Mouse (Mus musculus) left cerebral cortex, adult 9 months (tissue): ENCODE data around the gene Krtcap3.
A peak's percentile ranks its signal among the peaks of the same experiment; 100 is the strongest.
"Not testable (repeated sequence)": the region's sequence is repeated elsewhere in the genome, so short reads cannot be mapped to it uniquely, and the experiment has no call there.

Source experiments
- DNase-seq, 2 experiments: peaks; one replicate each; pipeline ENCODE4 v3.0.0; 2022; ENCODE audit warnings: low spot score in 2 of 2

The Krtcap3 gene

DNA sequence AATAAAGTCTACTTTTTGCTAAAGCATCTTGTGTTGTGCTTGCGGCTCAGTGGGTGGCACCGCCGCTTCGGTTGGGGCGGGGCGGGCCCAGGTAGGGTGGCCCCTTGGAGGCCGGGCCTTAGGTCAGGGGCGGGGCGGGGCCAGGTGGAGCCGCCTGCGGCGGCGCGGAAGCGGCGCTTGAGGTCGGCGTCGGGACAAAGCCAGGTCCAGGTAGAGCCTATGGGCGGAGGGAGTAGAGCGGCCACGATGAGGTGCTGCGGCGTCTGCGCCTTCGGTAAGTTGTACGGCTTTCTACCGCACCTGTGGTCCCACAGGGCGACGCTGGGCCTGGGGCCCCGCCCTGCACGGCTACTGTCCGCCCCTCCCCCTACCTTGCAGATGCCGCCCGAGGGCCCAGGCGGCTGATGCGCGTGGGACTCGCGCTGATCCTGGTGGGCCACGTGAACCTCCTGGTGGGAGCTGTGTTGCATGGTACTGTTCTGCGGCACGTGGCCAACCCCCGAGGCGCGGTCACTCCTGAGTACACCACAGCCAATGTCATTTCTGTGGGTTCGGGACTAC, at the start of gene Krtcap3:
TSS of gene Krtcap3 (plus strand) at position 151 of the 561 bp plus-strand sequence.
- DNase-seq, result no peak

DNA sequence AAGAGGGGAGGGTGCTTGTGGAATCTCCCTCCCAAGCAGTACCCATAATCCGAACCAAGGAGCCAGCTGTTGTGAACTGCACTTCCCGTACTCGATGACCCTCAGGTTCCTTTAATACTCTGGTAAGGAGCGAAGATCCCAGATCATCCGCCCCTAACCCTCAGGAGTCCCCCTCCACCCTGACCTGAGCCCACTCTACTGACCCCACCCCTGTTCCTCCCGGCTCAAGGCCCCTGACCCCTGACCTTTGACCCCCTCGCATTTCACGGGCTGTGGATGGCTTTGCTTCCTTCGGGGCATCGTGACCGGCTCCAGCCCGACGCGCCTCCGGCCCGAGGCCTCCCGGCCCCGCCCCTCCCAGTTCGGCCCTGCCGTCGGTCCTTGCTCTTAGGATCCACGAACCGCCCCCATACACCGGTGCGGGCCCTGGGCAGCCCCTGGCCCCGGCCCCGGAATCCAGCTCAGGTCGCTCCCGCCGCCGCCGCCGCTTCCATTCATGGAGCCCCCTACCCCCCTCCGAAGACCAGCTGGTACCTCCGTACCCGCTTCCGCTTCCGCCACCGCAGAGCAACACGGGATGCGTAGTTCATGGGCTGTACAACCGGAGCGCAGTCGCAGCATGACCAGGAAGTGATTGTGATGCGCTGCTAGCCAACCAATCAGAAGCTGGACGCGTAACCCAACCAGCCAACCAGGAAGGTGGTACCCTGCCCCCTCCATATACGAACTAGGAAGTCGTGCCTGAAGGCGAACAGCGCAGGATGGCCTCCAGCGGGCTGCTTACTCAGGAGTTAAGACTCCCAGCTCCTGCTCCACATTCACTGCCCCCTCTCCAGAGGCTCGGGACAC, 49.5 kb upstream of the Krtcap3 start, which contains the start of gene Zfp513:
TSS of gene Zfp513 (minus strand) at position 562 of the 849 bp plus-strand sequence.
- peak; percentile 98 for DNase-seq

DNA sequence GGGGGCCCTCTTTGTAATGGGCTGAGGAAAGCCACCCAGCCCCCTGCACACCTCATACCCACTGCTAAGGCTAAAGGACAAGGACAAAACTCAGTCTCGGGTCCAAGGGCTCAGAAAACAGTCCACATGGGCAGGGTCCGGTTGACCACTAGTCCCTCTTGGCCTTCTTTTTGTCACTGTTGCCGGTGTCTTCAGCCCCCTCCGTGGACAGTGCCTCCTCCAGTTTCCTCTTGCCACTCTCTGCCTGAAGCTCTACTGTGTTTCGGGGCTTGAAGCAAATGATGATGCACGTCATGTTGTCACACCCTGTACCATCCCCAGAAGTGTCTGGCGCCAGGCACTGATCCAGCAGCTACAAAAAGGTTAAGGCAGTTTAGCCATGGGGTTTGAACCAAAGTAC, 48.6 kb upstream of the Krtcap3 start:
- DNase-seq, result no peak

DNA sequence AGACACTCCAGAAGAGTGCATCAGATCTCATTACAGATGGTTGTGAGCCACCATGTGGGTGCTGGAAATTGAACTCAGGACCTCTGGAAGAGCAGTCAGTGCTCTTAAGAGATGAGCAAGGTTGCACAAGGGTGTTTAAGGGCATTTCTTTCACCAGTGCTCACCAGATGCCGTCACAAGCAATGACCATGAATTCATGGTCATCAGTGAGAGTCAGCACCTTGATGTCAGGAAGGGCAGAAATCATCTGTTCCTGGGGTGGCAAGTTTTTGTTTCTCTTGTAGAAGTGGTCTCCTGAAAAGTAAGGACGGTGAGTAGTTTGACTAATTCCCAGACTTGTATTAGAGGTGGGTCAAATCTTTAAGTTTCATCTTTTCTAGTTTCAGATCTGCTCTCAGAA, 47.6 kb upstream of the Krtcap3 start:
- DNase-seq, result no peak

DNA sequence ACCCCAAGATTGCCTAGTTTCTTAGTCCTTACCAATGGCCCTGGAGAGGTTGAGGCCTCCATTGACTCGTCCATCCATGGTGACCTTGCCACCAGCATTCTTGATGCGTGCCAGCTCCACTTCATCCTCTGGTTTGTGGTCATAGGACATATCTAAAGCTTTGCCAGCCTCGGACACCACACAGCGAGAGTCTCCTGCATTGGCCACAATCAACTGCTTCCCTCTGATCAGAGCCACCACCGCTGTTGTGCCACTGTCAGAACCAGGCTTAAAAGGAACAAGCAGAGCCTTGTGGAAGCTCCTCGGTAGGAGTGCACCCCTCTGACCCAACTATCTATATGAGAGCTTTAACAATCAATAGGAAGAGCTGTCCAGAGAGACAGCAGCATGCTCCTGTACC, 47.1 kb upstream of the Krtcap3 start:
- DNase-seq, result no peak

DNA sequence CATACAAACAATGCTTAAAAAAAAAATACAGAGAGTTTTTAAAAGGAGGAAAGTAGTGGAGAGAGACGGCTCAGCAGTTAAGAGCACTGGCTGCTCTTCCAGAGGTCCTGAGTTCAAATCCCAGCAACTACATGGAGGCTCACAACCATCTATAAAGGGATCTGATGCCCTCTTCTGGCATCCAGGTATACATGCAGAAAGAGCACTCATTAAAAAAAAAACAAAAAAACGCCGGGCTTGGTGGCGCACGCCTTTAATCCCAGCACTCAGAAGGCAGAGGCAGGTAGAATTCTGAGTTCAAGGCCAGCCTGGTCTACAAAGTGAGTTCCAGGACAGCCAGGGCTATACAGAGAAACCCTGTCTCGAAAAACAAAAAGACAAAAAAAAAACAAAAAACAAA, 34.9 kb upstream of the Krtcap3 start:
- not testable (repeated sequence) for DNase-seq

DNA sequence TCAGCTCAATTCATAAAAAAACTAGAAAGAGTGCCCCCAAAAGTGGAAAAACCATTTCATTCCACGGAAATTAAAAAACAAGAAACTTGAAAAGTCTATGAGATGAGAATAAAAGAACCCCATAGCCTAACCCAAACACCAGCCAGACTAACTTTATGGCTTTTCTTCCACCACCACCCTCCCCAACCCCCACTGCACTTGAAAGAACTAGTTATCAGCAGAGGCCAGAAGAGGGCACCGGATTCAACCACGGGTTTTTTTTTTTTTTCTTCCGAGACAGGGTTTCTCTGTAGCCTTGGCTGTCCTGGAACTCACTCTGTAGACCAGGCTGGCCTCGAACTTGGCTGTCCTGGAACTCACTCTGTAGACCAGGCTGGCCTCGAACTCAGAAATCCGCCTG, 33.2 kb upstream of the Krtcap3 start:
- no peak for DNase-seq

DNA sequence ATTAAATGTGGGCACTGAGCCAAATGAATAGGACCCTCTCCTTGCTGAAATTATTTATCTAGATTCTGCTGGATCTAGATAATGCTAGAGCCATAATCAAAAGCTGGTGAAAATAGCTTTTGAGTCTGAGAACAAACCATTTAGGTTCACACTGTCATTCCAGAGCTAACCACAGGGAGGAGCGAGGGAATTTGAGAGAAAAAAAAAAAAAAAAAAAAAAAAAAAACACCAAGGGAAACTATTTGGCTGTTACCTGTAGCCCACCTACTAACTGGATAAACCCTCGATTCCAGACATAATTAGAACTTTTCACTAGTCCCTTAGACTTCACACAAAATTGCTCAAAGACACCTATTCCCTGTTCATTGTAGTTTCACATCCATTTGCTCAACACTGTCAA, 32.4 kb upstream of the Krtcap3 start:
- no peak for DNase-seq

DNA sequence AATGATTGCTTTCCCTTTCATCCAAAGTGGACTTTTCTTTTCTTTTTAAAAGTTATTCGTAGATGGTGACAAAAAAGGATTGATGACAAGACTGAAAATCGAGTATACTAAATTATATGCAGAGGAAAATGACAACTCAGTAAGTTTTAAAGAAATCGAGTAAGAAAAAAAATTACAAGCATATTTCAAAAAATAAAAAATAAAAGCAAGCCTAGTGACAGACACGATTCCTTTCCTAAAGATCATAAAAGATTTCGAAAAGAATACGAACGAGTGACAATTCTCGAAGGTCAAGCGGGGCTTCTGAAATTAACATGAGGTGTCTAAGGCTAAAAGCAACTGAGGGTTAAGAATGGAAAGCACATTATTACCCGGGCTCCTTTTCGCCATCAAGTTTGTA, 32.0 kb upstream of the Krtcap3 start:
- no peak for DNase-seq

DNA sequence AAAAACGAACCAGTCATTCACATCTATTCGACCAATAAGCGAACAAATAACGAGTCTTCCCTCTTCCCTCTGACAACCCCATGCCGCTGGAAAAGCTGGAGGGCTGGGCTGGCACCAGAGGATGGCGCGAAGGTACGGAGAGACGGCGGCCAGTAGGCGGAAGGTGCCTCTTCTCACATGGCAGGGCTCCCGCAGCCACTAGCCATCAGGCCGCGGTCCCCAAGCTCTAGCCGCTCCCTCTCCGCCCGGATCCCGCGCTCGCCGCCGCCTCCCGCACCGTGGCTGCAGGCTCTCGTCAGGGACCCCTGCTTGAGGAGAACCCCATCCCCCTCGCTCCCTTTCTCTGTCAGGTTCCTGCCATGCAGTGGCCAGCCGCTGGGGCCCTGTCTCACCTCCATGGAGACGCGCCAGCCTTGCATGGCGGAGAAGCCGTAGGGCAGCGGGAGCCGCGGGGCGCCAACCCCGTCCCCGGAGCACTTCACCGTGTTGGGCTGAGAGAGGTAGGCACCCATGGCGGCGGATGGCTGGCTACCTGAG, 31.5 kb upstream of the Krtcap3 start:
- DNase-seq, result peak in 1 of 2 experiments; percentile 49

DNA sequence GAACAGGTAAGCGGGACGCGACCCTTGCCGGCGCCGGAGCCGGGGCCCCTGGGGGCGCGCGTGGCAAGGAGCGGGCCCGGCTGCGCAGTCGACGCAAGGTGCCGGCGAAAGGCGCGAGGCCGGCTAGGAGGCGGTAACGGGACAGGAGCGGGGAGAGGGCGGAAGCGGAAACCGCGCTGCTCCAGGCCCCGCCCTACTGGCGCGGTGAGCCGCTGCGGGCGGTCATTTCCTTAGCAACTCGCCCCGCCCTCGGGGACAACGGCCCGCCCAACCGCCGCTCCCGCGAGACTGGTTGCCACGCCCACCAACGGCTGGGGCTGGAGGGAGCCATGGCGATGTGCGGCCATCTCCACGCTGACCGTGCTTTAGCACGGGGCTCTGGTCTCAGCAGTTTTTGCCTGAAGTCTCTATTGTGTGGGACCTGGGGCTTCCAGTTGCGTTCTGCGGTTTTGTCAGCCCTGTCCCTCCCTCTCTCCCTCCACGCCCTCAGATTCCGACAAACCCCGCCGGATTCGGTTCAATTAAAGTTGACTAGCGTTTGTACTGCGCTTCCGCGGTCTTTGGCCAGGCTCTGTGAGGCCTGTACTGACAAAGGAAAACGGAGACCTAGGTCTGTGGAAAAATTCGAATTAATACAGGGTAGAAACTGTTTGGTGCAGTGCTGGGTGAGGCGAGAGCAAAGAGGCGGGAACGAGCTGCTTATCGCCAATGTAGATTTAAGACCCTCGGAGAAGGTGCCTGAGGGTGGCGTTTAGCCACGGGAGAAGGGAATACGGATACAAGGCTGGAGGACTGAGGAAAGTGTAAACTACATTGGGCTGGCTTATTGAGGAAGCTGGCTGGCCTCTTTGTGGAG, 30.8 kb upstream of the Krtcap3 start, which contains the start of gene Ppm1g:
TSS of gene Ppm1g (minus strand) at position 240 of the 856 bp plus-strand sequence.
- peak; percentile 81 to 95 for DNase-seq

DNA sequence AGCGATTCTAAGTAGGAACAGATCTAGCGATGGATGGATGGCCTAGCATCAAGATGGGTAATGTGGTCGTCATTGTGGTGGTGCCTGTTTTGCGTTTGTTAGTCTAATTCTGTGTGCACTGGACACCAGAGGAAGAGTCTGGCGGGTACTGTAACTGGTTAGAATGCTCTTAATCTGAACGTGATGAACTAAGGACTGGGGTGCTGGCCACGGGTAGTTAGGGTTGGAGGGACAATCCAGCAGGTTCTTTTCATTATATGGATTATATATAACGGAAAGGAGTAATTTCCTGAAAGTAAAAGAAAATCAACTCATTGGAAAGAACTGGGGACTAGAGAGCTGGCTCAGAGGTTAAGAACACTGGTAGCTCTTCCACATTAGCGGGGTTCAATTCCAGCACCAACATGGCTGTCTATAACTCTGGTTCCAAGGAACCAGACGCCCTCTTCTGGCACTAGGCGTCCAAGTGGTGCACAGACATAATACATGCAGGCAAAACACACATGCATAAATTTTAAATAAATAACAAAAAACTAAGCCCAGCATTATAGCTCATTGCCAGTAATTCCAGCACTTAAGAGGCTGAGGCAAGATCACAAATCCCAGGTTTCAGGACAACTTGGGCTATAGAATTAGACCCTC, 30.1 kb upstream of the Krtcap3 start:
- no peak for DNase-seq

DNA sequence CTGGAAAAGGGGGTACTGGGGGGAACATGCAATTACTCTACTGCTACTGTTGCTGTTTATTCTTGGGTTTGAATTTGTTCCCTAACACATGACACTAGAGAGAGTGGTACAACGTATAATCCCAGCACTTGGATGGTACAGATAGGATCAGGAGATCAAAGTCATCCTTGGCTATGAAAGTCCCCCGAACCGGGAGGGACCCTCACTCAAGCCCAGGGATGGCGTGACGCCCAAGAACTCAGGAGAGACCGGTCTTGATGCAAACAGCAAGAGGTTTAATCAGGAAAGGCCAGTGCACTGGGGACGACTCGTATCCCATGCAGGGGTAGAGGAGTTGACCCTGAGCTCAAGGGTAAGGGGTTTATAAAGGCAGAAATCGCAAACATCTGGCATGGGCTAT, 28.8 kb upstream of the Krtcap3 start:
- no peak for DNase-seq

DNA sequence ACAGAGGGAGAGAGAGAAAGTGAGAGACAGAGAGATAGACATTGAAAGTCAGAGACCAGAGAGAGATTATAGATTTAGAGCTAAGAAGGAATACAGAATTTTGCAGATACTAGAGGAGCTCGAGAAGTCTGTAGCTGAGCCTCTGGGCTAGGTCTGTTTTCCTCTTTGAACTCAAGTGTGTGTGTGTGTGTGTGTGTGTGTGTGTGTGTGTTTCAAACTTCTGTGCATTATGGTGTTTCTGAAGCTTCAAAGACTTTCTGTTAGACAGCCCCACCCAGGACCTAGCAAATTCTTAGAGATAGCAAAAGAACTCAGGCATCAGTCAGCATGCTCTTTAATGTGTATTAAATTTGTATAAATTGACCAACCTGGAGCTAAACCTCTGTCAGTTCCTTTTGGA, 24.9 kb upstream of the Krtcap3 start:
- DNase-seq, result no peak

DNA sequence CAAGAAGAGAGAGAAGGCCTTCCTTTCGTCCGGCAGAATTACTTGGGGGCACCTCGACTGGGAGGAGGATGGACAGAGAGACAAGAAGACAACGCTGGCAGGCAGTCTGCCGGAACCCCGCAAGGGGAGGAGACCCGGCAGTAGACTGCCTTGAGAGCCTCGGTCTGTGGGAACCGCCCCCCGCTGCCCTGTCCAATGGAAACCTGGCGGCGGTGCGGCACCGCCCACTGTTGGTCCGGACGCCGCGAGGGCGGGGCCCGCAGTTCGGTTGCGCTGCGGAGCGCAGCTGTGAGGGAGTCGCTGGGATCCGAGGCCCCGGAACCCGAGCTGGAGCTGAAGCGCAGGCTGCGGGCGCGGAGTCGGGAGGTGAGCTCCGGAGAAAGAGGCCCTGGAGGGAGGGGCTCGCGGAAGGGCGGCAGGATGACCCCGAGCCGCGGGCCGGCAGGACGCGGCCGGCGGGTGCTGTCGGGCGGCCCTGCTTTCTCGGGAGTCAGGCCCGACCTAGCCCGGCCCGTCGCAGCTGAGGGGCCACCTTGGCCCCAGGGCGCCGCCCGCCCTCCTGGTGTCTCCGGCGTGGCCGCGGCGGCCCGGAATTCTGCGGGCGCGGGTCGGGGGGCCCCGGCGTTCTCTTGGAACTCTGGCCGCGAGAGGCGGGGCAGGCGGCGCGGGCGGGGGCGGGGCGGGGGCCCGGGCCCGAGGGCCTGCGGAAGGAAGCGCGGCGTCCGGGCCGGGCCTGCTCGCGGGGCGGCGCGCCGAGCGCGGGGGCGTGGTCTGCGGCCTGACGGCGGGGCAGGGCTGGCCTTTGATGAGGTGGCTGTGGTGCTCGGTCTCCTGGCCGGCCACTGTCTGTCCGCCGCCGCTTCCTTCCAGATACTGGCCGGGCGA, 10.6 kb upstream of the Krtcap3 start, which contains the start of the genes Nrbp1 and Gm9970:
TSS of gene Nrbp1 (plus strand) at position 228 of the 885 bp plus-strand sequence.
TSS of gene Gm9970 (minus strand) at position 596 of the 885 bp plus-strand sequence.
- peak; percentile 87 to 93 for DNase-seq

DNA sequence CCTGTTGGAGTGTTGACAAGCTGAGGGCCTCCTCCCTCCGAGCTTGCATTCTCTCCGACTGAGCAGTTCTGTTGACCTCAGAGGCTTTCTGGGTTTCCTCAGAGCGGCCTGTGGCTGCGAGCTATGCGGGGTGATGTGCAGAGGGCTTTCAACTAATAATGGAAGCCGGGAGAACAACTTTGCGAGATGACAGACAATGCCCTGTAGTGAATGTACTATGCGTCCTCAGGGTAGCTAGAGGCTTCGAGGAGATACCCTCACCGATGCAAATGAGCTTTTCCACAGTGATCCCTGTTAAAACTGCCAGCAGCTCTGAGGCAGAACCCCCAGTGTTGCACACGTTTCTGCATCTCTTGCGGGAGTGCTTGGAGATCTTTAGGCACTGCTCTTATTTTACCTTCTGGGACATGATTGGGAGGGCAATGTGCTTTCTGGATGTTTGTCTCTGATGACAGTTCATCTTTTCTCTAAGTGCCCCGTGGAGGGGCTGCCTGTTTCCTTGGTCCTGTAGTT, 9.9 kb upstream of the Krtcap3 start:
- no peak for DNase-seq

DNA sequence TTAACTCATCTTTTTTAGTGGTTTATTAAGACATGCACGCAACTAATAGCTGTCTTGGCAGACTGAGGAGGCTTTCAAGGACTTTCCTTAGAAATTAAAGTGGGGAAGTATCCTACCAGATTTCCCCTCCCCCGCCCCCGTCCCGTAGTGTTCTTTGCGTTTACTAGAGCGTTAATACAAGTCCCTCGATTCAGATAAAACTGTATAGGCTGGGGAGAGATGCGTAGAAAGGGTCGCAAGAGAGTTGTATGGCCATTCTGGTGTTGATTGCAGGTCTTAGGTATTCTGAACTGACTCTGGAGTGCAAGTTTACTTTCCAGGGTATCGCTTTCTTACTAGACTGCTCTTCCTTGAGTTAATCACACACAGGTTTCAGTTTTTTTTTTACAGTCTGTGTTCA, 9.3 kb upstream of the Krtcap3 start:
- no peak for DNase-seq

DNA sequence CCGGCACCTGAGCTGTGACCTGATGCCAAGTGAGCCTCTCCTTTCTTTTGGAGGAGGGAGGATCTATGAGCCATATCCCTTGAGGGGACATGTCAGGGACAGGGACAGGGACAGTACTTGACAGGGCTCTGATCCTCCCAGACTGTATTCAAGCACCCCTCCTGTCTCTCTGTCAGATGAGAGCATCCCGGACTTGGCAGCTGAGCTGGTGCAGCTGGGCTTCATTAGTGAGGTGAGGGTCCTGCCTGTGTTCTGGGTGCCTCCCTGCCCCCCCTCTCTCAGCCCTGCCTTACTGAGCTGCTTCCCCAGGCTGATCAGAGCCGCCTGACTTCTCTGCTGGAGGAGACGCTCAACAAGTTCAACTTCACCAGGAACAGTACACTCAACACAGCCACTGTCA, 775 bp upstream of the Krtcap3 start:
- no peak for DNase-seq

DNA sequence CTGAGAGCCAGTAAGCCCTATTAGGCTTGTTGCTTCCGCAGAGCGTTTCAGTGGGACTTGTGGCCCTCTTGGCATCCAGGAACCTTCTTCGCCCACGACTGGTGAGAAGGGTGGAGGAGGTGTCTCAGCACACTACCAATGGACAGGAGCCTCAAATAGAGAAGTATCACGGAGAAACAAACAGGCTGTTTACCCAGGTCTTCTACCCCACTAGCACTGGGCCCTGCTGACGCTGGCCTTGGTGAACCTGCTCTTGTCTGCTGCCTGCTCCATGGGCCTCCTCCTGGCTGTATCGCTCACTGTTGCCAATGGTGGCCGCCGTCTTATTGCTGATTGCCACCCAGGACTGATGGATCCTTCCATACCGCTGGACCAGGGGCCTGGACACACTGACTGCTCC, 660 bp downstream of the Krtcap3 start:
- DNase-seq, result no peak
